7 mouse cellular contexts compared by ENCODE assay signal in genomic region chr4:146610774-146611400, GRCm38 (mm10). TPM values are rescaled to one million over a fixed set of nuclear protein-coding genes. Genes with fewer than 3 reads are reported as not detected.
DNase-seq lines count a peak whose midpoint lies in the region; ATAC-seq and TF ChIP-seq lines count a peak whose summit lies in the region.
"Not testable (repeated sequence)": the region's sequence is repeated elsewhere in the genome, so short reads cannot be mapped to it uniquely, and the experiment has no call there.

Gene Zfp993 (plus strand): TSS chr4:146610961.

- not testable (repeated sequence) for H3K4me1 ChIP-seq in G1E (ENCODE audit: insufficient read depth, low read depth, low read length); liver, embryonic 12.5 days

- not testable (repeated sequence) for TF ChIP-seq CTCF in G1E (IDR thresholded peaks at IDR 0.05; ENCODE audit: low read depth, low read length)

- H3K9me3 ChIP-seq in G1E (replicated peaks); liver, embryonic 12.5 days (replicated peaks): not testable (repeated sequence)

- not testable (repeated sequence) for H3K36me3 ChIP-seq in G1E (replicated peaks); liver, embryonic 12.5 days; macrophage (ENCODE audit: inconsistent target)

- no CpG with 5 or more reads among the region's 14 CpGs for WGBS in liver, embryonic 12.5 days (ENCODE audit: insufficient replicate concordance)
- WGBS in macrophage (ENCODE audit: missing documents) = no CpG with 5 or more reads among the region's 14 CpGs

- H3K79me2 ChIP-seq in macrophage (ENCODE audit: inconsistent target) = not testable (repeated sequence)

- DNase-seq in G1E (ENCODE audit: low spot score) = not testable (repeated sequence)

- peak; percentile 73 for ATAC-seq in G1E (ENCODE audit: extremely low read depth, insufficient number of reproducible peaks, low FRiP score, poor library complexity, severe bottlenecking)
- ATAC-seq in common myeloid progenitor, adult 5-6 weeks (replicated peaks; ENCODE audit: low read depth, poor library complexity, severe bottlenecking) = peak; percentile 99
- ATAC-seq in granulocyte monocyte progenitor cell, adult 5-6 weeks (replicated peaks; ENCODE audit: poor library complexity, severe bottlenecking) = peak; percentile 100
- ATAC-seq in inflammation-experienced regulatory T-cells, adult 6 months = peak; percentile 88
- peak; percentile 58 for ATAC-seq in liver, embryonic 12.5 days
- ATAC-seq in monocyte, adult 5-6 weeks (replicated peaks; ENCODE audit: insufficient number of reproducible peaks, low FRiP score, low TSS enrichment, poor library complexity, severe bottlenecking) = peak; percentile 75

- not testable (repeated sequence) for H3K27me3 ChIP-seq in G1E (ENCODE audit: insufficient read depth, low read length); liver, embryonic 12.5 days (replicated peaks)

- H3K4me2 ChIP-seq in liver, embryonic 12.5 days = not testable (repeated sequence)

- H3K4me3 ChIP-seq in G1E (ENCODE audit: low read depth, low read length); liver, embryonic 12.5 days; macrophage (ENCODE audit: inconsistent target): not testable (repeated sequence)

- not testable (repeated sequence) for H3K27ac ChIP-seq in liver, embryonic 12.5 days; macrophage

- not testable (repeated sequence) for H3K9ac ChIP-seq in liver, embryonic 12.5 days

RNA-seq across cellular contexts. Expression of gene Zfp993, which starts in this region (rescaled TPM):
- total RNA-seq in G1E (2014; fragmentation: Nextera tagmentation) (11.1 and 28.9 TPM in 2 replicates), G1E (2017) (10.1 and 11.0 TPM in 2 replicates)
- polyA plus RNA-seq in G1E (2012) (not detected in 2 replicates), macrophage (2018) (13.8 to 119 TPM (median 16.0 TPM) in 3 replicates)
- 17.3 and 34.4 TPM in 2 replicates for total RNA-seq in common myeloid progenitor, adult 5-6 weeks (2017)
- total RNA-seq in granulocyte monocyte progenitor cell, adult 5-6 weeks (2014; fragmentation: Nextera tagmentation) = 23.4 and 45.1 TPM in 2 replicates
- 38.8 and 44.8 TPM in 2 replicates for total RNA-seq in granulocyte monocyte progenitor cell, adult 5-6 weeks (2017)
- polyA plus RNA-seq in inflammation-experienced regulatory T-cells, adult 6 months (2017; shearing (Covaris generic)) = 10 to 100 TPM in 2 of 3 experiments, 1 to 10 TPM in 1; 5.5 to 23.2 (median 12.0) TPM
- polyA plus RNA-seq in liver, embryonic 12.5 days (2016; fragmentation: Nextera tagmentation; extraction: Ambion mirVana) = 2.0 and 3.0 TPM in 2 replicates
- total RNA-seq in macrophage (2018; cell fraction: chromatin; rRNA removed) = 100 to 1,000 TPM in 7 of 26 experiments, 10 to 100 TPM in 19; 20.9 to 116 (median 80.8) TPM
- total RNA-seq in macrophage (2018; cell fraction: cytosol; rRNA removed) = 10 to 100 TPM; 16.0 to 58.0 (median 37.0) TPM
- total RNA-seq in macrophage (2018; cell fraction: nucleus; rRNA removed) = 100 to 1,000 TPM in 4 of 26 experiments, 10 to 100 TPM in 22; 17.6 to 482 (median 60.6) TPM
- total RNA-seq in monocyte, adult 5-6 weeks (2017) = 11.5 to 15.5 TPM (median 12.1 TPM) in 3 replicates
